Mouse (Mus musculus): Measurements from ENCODE around the gene Diaph3.

GRCm38 (mm10) chr14:86764286-86764685 is 376.7 kb downstream of the Diaph3 start:
- TF ChIP-seq GATA1 (IDR thresholded peaks at IDR 0.05; ENCODE audit: low read length) (no peak), TAL1 (IDR thresholded peaks at IDR 0.05; ENCODE audit: low read length) (no peak)

All from erythroblast, embryonic 14.5 days (primary cell).